Mouse (Mus musculus) hindbrain, embryonic 11.5 days (tissue): Measurements from ENCODE around the gene Helq. TPM values are rescaled to one million over a fixed set of nuclear protein-coding genes. Genes with fewer than 3 reads are reported as not detected.

Experiments
- ATAC-seq: fragments of 200-750 bp; cut with Nextera tagmentation; 2 replicates; pipeline ENCODE4 v1.8.0; 2017; ENCODE audit warnings: mild to moderate bottlenecking, moderate TSS enrichment, moderate library complexity; ENCODE audit not compliant: low FRiP score
- DNase-seq: peaks from one replicate; pipeline ENCODE4 v3.0.0-alpha.2; 2015; ENCODE audit warnings: low spot score
- H3K27ac ChIP-seq: fragments of 300-500 bp; sonication (generic); 2 replicates; pipeline ENCODE4 v1.5.1; 2014; ENCODE audit warnings: mild to moderate bottlenecking, low read depth, low read length
- H3K27me3 ChIP-seq: fragments of 300-500 bp; sonication (generic); 2 replicates; pipeline ENCODE4 v1.6.1; 2014; ENCODE audit warnings: mild to moderate bottlenecking, low read length, moderate library complexity, mixed read lengths; ENCODE audit not compliant: control insufficient read depth, insufficient read depth
- H3K36me3 ChIP-seq: fragments of 300-500 bp; sonication (generic); 2 replicates; pipeline ENCODE4 v1.6.1; 2014; ENCODE audit warnings: mild to moderate bottlenecking, low read length, moderate library complexity, mixed read lengths; ENCODE audit not compliant: control insufficient read depth, insufficient read depth
- H3K4me1 ChIP-seq: fragments of 300-500 bp; sonication (generic); replicated peaks from 2 replicates; pipeline ENCODE4 v1.6.1; 2014; ENCODE audit warnings: low read length, mixed read lengths; ENCODE audit not compliant: control insufficient read depth, insufficient read depth
- H3K4me2 ChIP-seq: fragments of 300-500 bp; sonication (generic); replicated peaks from 2 replicates; pipeline ENCODE4 v1.6.1; 2014; ENCODE audit warnings: mild to moderate bottlenecking, low read depth, low read length
- H3K4me3 ChIP-seq: fragments of 300-500 bp; sonication (generic); 2 replicates; pipeline ENCODE4 v1.5.1; 2014; ENCODE audit warnings: low read depth, low read length
- H3K9ac ChIP-seq: fragments of 300-500 bp; sonication (generic); 2 replicates; pipeline ENCODE4 v1.6.1; 2014; ENCODE audit warnings: low read depth, low read length
- H3K9me3 ChIP-seq: fragments of 300-500 bp; sonication (generic); 2 replicates; pipeline ENCODE4 v1.6.1; 2016; ENCODE audit warnings: low read length; ENCODE audit not compliant: control insufficient read depth
- WGBS: fragments of 180-500 bp; shearing (Covaris S2); extraction: QIAGEN DNeasy Blood & Tissue Kit; methylation state at CpG from one replicate; pipeline ENCODE4 v1.1.7; 2014; 5-methylcytosine and 5-hydroxymethylcytosine counted together
- polyA plus RNA-seq: library from polyadenylated mRNA; unstranded; fragments of >200 nt; fragmentation: Nextera tagmentation; extraction: Ambion mirVana; gene quantifications from 2 replicates; pipeline ENCODE4 v1.2.1, GENCODE M21; 2014

Gene Helq
- polyA plus RNA-seq, 1 experiment from 2014 or later = 24.8 TPM

DNA sequence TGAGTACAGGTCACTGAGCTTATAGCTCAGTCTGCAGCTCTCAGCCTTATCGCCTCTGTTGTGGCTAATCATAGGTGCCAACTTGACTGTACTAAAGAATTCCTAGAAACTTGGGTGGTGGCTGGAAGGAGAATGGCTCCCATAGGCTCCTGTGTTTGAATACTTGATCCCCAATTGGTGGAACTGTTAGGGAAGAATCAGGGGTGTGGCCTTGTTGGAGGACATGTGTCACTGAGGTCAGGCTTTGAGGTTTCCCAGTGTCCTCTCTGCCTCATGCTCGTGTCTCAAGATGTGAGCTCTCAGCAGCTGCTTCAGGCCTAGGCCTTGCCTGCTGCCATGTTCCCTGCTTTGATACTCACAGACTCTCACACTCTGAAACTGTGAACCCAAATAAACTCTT is 35.4 kb upstream of the Helq start:
- Histone ChIP-seq H3K4me2 (no peak overlapping the region), H3K27ac (no peak overlapping the region), H3K27me3 (no peaks in the 10 kb centered on the region), H3K4me3 (no peak overlapping the region), H3K9me3 (no peaks in the 10 kb centered on the region), H3K4me1 (no peaks in the 10 kb centered on the region), H3K9ac (no peak overlapping the region), H3K36me3 (no peaks in the 10 kb centered on the region)
- ATAC-seq (no peak), DNase-seq (no peak)
- 79% methylated on average over 2 of the region's 2 CpGs for WGBS

DNA sequence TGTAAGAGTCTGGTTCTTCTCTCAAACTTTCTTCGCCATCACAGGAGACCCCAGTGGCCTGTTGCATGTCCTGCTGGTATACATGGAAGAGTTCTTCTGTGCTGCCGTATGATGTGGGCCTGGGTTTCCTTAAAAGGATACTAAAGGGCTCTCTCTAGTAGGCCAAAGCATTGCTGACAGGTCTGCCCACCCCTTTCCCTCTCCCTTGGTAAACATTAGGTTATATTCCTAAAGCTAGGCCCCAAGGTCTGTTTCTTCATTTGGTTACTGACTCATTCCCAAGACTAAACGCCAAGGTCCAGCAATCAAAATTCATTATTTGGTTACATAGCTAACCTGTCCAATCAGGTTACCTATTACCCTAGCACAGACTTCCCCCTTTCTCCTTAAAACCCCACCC is 34.3 kb upstream of the Helq start:
- Histone ChIP-seq H3K4me1 (no peaks in the 10 kb centered on the region), H3K27me3 (no peaks in the 10 kb centered on the region), H3K9me3 (no peaks in the 10 kb centered on the region), H3K4me3 (no peak overlapping the region), H3K4me2 (no peak overlapping the region), H3K36me3 (no peaks in the 10 kb centered on the region), H3K9ac (no peak overlapping the region), H3K27ac (no peak overlapping the region)
- DNase-seq (no peak), ATAC-seq (no peak)
- 87% methylated on average over 3 of the region's 3 CpGs for WGBS

DNA sequence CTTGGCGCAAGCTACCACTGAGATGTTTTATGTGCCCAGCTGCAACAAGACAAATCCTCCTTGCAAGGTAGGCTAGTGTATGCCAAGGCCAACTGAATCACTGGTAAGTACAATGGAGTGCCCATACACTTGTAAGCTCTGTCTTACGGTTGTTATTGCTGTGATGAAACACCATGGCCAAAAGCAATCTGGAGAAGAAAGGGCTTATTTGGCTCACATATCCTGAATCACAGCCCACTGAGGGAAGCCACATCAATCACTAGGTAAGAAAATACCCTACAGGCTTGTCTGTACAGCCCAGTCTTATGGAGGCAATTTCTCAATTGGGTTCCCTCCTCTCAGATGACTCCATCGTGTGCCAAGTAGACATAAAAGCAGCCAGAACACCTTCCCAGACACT is 30.3 kb upstream of the Helq start:
- 80% methylated on average over 3 of the region's 3 CpGs for WGBS
- Histone ChIP-seq H3K4me1 (no peaks in the 10 kb centered on the region), H3K36me3 (no peaks in the 10 kb centered on the region), H3K9me3 (no peaks in the 10 kb centered on the region), H3K4me2 (no peak overlapping the region), H3K27ac (no peak overlapping the region), H3K4me3 (no peak overlapping the region), H3K9ac (no peak overlapping the region), H3K27me3 (no peaks in the 10 kb centered on the region)
- ATAC-seq (no peak), DNase-seq (no peak)

DNA sequence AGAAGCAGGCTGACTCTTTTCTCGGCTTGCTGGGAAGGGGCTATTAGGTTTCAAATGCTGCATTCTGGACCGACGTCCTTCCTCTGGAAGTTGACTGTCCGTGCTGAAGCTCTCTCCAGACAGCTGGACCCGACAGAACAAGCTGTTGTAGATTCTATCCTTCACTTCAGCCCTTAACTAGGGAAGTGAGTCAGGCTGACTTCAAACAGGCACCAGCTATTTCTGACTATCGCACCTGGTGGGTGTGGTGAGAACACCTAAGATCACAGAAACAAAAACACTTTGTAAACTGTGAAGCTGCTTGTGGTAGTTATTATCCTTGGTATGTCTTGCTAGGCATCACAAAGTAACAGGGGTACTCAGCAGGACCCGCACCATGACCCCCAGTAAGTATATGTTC is 28.1 kb upstream of the Helq start:
- DNase-seq (no peak), ATAC-seq (no peak)
- 71% methylated on average over 7 of the region's 7 CpGs for WGBS
- Histone ChIP-seq H3K4me3 (no peak overlapping the region), H3K9ac (no peak overlapping the region), H3K36me3 (no peaks in the 10 kb centered on the region), H3K27me3 (no peaks in the 10 kb centered on the region), H3K9me3 (no peaks in the 10 kb centered on the region), H3K4me2 (no peak overlapping the region), H3K4me1 (no peaks in the 10 kb centered on the region), H3K27ac (no peak overlapping the region)

DNA sequence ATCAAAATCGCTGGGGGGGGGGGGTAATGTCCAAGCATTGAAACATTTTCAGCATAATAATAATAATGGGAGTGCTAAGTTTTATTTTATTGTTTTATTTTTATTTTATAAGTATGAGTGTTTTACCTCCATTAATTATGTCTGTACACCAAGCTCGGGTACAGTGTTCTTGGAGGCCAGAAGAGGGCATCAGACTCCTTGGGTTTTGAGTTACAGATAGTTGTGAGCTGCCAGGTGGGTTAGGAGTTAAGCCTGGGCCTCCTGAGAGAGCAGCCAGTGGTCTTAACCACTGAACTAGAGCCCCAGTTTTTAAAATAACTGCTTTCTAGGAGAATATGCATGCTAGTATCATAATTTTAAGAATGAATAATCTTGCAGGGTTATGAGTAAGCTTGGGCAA is 27.6 kb upstream of the Helq start:
- ATAC-seq (no peak), DNase-seq (peak; percentile 16)
- no peak overlapping the region for H3K4me3 ChIP-seq
- no peaks in the 10 kb centered on the region for H3K4me1 ChIP-seq
- H3K9ac ChIP-seq = no peak overlapping the region
- H3K27ac ChIP-seq = no peak overlapping the region
- H3K27me3 ChIP-seq = no peaks in the 10 kb centered on the region
- H3K9me3 ChIP-seq = no peaks in the 10 kb centered on the region
- H3K36me3 ChIP-seq = no peaks in the 10 kb centered on the region
- 16% methylated on average over 2 of the region's 2 CpGs for WGBS
- H3K4me2 ChIP-seq = no peak overlapping the region

DNA sequence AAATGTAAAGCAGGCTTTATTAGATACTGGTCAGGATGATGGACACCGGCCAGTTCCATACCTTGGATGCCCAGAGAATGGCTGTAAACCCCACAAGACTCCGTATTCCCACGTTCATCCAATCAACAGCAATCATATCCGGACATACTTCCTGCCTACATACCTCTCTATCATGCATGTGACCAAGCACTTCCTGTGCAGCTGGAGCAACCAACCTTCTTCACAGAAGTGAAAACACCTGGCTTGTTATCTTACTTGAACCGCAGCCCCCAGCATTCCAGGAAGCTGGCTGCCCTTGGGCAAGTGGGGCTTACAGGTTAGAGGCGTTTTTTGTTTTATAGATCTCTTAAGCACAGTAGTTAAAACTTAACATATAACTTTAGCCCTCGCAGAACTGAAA is 24.4 kb upstream of the Helq start:
- Histone ChIP-seq H3K4me2 (no peak overlapping the region), H3K4me3 (no peak overlapping the region), H3K4me1 (0 out of 2 replicates have a peak, but pooled peaks cover 2% of the 10 kb centered on the region), H3K27ac (no peak overlapping the region), H3K27me3 (no peaks in the 10 kb centered on the region), H3K9ac (no peak overlapping the region), H3K36me3 (no peaks in the 10 kb centered on the region), H3K9me3 (no peaks in the 10 kb centered on the region)
- ATAC-seq (no peak), DNase-seq (no peak)
- 83% methylated on average over 7 of the region's 7 CpGs for WGBS

DNA sequence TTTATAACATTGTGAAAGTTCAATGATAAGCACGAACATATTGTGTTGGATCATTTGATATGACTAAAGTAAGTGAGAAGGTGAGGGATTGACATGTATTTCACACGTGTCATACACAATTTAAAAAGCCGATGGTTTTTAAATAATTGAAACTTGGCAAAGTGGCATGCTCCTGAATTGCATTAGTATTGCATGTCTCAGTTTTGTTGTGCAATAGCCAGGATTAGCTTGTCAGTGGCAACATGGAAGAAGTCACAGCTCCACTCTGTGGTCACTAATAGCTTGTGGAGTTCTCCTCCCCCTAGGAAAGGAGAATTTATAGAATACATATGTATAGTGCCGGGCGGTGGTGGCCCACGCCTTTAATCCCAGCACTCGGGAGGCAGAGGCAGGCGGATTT is 23.0 kb upstream of the Helq start:
- ATAC-seq (no peak), DNase-seq (peak; percentile 6)
- 84% methylated on average over 8 of the region's 8 CpGs for WGBS
- no peak overlapping the region for H3K27ac ChIP-seq
- no peak overlapping the region for H3K9ac ChIP-seq
- 0 out of 2 replicates have a peak, but pooled peaks cover 2% of the 10 kb centered on the region for H3K4me1 ChIP-seq
- peak overlapping the region; percentile 85; the same call in 1 of the 2 replicates for H3K4me2 ChIP-seq
- H3K9me3 ChIP-seq = no peaks in the 10 kb centered on the region
- no peaks in the 10 kb centered on the region for H3K36me3 ChIP-seq
- no peaks in the 10 kb centered on the region for H3K27me3 ChIP-seq
- H3K4me3 ChIP-seq = no peak overlapping the region

DNA sequence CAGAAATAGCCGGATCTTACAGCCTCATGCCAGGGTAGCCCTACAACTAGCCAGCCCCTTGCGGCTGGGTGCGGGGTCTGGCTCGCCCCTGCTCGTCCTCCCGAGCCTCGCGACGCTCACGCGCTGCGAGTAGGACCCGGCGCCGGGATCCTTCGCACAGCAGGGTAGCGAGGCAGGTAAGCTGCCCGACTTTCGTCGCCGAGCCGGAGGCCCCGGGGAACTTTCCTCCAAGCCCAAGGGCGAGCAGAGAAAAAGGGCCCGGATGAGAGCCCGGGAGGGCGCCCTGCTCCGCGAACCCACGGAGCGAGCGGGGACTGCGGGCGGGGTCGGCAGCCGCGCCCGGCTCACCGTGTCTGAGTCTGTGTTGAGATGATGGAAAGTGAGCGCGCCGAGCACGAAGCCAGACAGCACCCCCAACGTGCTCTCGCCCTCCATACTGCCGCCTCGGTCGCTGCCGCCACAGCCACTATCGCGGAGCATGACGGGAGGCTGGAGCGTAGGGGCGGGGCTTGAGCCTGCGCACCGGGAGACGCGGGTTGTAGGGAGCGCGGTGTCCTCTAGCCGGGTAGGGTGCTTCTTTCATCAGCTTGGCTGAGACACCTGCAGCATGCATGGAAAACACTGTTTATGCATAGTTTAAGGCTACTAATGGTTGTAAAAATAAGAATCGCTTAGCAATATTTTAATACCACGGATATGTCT is 22.2 kb upstream of the Helq start, which contains the start of gene Abraxas1:
Gene Abraxas1 (minus strand): TSS at position 483 of the 702 bp plus-strand sequence.
- no peaks in the 10 kb centered on the region for H3K9me3 ChIP-seq

More for the DNA sequence above, 22.2 kb upstream of the Helq start, which contains the start of gene Abraxas1:
- peak; percentile 89 for DNase-seq
- Histone ChIP-seq H3K27me3 (no peaks in the 10 kb centered on the region), H3K4me1 (0 out of 2 replicates have a peak, but pooled peaks cover 2% of the 10 kb centered on the region), H3K4me3 (peak within 1 kb of the TSS; percentile 85), H3K4me2 (peak within 1 kb of the TSS; percentile 85), H3K9ac (peak within 1 kb of the TSS; percentile 95), H3K27ac (peak within 1 kb of the TSS; percentile 73), H3K36me3 (no peaks in the 10 kb centered on the region)
- ATAC-seq = peak; percentile 96
- WGBS = 0% methylated on average over 63 of the region's 63 CpGs
